Mouse (Mus musculus): ENCODE results near the gene Zmat5.

DNA sequence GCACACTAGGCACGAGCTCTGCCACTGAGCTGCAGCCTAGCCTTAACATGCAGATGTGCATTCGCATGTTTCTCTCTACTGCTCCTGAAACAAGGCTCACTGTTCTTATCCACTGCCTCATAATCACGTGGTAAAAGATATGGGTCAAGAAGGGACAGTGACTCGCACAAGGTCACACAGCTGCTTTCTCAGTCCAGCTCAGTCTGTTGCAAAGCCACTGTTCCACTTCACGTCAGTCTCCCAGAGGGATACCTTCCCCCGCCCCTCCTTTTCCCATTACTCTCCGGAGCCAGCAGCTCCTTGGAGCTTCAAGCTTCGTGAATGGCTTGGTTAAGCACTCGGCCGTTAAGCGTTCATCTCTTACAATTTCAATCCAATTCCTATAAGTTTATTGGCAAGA is 15.9 kb downstream of the Zmat5 start:
- no peak for TF ChIP-seq CTCF (IDR thresholded peaks at IDR 0.05; ENCODE audit: low read depth)
- TF ChIP-seq EP300 (IDR thresholded peaks at IDR 0.05; ENCODE audit: low read depth): no peak
